Mouse (Mus musculus) v-Abl transformed pro-B cells (cell line): ENCODE measurements at regions not wholly inside any gene's neighbourhood (a gene's known extent, or its start where the extent isn't known, plus 50 kb on each side); places are given as distances from the start of the nearest gene placed in this dataset.

Experiments used
- in situ Hi-C, 2 experiments: fragments of 400-800 bp; cut with MboI; formaldehyde crosslinking; loops; one replicate each; pipeline ENCODE4 v1.15.1; 2025; ENCODE audit not compliant: unreplicated experiment in 2 of 2

DNA sequence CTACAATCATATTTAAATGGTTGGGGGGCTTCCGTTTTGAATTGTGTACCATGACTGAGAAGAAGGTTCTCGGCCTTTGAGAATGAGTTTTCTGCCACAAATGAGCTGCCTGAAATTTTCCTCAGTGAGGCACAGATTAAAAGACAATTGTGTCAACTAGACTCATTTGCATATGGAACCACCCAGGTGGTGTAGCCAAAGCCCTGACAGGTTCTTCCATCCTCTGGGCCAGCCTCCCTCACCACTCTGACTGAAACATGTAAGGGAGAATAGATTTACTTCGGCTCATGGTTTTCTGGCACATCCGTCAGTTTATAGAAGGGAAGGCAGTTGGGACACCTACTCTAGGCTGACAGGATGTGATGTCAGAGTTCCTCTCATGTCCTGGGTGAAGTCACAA is 58.2 kb upstream of the Krr1 start:
- in situ Hi-C loops: no loop called here

DNA sequence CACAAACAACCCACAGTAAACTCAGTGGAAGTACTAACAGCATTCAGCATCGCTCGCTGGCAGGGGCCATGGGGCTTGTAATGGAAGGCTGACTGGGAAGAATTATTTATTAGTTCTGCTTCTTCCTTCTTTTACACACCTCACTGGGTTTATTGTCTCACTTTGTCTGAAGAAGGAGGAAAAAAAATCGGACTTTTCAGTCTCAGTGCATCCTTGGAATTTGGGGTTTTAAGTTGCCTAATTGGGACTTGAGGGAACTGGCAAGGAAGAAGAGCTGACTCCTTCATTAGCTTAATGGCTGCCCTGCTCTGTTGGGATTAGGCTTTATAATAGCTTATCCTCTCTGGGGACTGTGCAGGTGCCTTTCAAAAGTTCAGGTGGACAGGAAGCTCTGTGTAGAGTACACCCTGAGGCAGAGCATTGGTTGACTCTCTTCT is 54.4 kb upstream of the Krr1 start:
- in situ Hi-C loops: no loop called here

DNA sequence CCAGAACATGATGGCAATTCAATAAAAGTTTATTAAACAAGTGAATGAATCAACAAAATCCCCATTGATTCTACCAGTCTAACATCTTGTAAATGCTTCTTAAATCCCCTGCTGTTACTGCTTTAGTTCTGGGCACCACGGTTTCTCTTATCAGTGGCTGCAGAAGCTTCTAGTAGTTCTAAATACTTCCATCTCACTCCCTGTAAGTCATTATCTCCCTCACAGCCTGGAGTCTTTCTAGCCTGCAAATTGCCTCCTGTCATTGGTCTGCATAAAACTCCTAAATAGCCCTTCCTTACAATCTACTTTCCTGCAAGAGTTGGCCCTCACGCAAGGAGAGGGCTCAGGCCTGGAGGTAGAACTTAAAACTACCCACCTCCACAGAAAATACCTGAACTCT is 53.0 kb upstream of the Krr1 start:
- in situ Hi-C loops: no loop called here

DNA sequence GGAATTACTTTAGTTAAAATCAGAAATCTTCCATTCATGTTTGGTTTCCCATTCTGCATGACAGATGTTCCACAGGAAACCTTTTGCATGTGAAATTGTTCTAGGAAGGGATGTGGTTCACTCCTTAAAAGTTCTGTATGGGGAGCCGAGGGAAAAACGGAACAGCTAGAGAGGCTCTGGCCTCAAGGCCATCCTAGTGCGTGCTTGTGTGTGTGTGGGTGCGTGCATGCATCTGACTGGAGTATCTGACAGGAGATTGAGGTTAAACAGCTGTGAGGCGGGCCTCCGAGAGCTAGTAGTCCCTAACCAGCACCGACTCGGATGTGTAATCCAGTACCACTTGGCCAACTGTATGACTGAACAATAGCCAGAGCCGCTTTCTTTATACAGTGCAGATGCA is 51.0 kb upstream of the Krr1 start:
- in situ Hi-C loops: loop anchor here (5.0 kb wide), 3 partner anchors 264 to 414 kb away; partner anchors contain the start of gene Phlda1 (in 2 of the 2)
